Mouse (Mus musculus) hindbrain, postnatal 0 days (tissue): ENCODE measurements around the gene Akt3. TPM values are rescaled to one million over a fixed set of nuclear protein-coding genes. Genes with fewer than 3 reads are reported as not detected.

ENCODE experiments used
- ATAC-seq: fragments of 200-750 bp; cut with Nextera tagmentation; 2 replicates; pipeline ENCODE4 v1.8.0; 2017; ENCODE audit warnings: mild to moderate bottlenecking, moderate TSS enrichment, moderate library complexity
- DNase-seq: peaks from one replicate; pipeline ENCODE4 v3.0.0-alpha.2; 2015; ENCODE audit warnings: low spot score
- H3K27ac ChIP-seq: fragments of 300-500 bp; sonication (generic); 2 replicates; pipeline ENCODE4 v1.5.1; 2014; ENCODE audit warnings: mild to moderate bottlenecking
- H3K27me3 ChIP-seq: fragments of 300-500 bp; sonication (generic); 2 replicates; pipeline ENCODE4 v1.6.1; 2014; ENCODE audit warnings: low read length, mixed read lengths; ENCODE audit not compliant: insufficient read depth
- H3K36me3 ChIP-seq: fragments of 300-500 bp; sonication (generic); 2 replicates; pipeline ENCODE4 v1.6.1; 2014; ENCODE audit warnings: low read length, mixed read lengths; ENCODE audit not compliant: insufficient read depth
- H3K4me1 ChIP-seq: fragments of 300-500 bp; sonication (generic); 2 replicates; pipeline ENCODE4 v1.6.1; 2014; ENCODE audit warnings: antibody characterized with exemption, low read length, mixed read lengths; ENCODE audit not compliant: insufficient read depth
- H3K4me2 ChIP-seq: fragments of 300-500 bp; sonication (generic); 2 replicates; pipeline ENCODE4 v1.6.1; 2014; ENCODE audit warnings: low read depth, mild to moderate bottlenecking, low read length, moderate library complexity, mixed read lengths
- H3K4me3 ChIP-seq: fragments of 300-500 bp; sonication (generic); 2 replicates; pipeline ENCODE4 v1.5.1; 2014; ENCODE audit warnings: low read length
- H3K9ac ChIP-seq: fragments of 300-500 bp; sonication (generic); replicated peaks from 2 replicates; pipeline ENCODE4 v1.6.1; 2014; ENCODE audit warnings: mild to moderate bottlenecking, low read length, moderate library complexity, mixed read lengths
- H3K9me3 ChIP-seq: fragments of 300-500 bp; sonication (generic); 2 replicates; pipeline ENCODE4 v1.6.1; 2016; ENCODE audit warnings: low read length, mixed read lengths
- CTCF ChIP-seq: IDR thresholded peaks from 2 replicates; pipeline ENCODE4 v1.5.1; 2016; ENCODE audit warnings: antibody characterized with exemption, control low read depth, low read depth
- WGBS: fragments of 180-500 bp; shearing (Covaris S2); extraction: QIAGEN DNeasy Blood & Tissue Kit; methylation state at CpG from one replicate; pipeline ENCODE4 v1.1.7; 2014; 5-methylcytosine and 5-hydroxymethylcytosine counted together
- polyA plus RNA-seq: library from polyadenylated mRNA; unstranded; fragments of >200 nt; fragmentation: Nextera tagmentation; extraction: Ambion mirVana; gene quantifications from 2 replicates; pipeline ENCODE4 v1.2.1, GENCODE M21; 2015
- total RNA-seq: library from RNA; depleted of rRNA; stranded (reverse); fragments of >200 nt; gene quantifications from 2 replicates; pipeline ENCODE4 v1.2.3, GENCODE M21; 2014

The Akt3 gene
- total and polyA plus RNA-seq, 2 experiments from 2014 or later = 13.5 to 64.8 TPM

DNA sequence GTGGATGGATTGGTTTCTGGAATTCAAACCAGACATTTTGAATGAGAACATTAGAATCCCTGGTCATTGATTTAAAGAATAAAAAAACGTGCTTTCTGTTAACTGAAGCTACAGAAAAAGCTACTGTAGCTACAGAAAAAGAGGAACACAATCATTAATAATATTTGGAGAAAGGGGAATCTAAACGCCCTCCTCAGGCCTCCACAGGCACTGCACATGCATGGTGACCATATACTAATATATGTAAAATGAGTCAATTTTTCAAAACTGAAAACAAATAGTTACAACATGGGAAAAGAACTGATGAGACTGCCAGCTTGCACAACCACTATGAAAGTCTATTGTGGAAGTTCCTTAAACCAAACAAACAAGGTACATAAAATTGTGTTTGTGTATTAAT is 21.3 kb downstream of the Akt3 start:
- Histone ChIP-seq H3K4me1 (no peaks in the 10 kb centered on the region), H3K9ac (no peak overlapping the region), H3K36me3 (no peaks in the 10 kb centered on the region), H3K27me3 (no peaks in the 10 kb centered on the region), H3K9me3 (no peaks in the 10 kb centered on the region), H3K4me3 (no peak overlapping the region), H3K4me2 (no peak overlapping the region), H3K27ac (no peak overlapping the region)
- DNase-seq = no peak
- TF ChIP-seq CTCF = peak; percentile 12; the same call in 1 of the 2 replicates
- 71% methylated on average over 2 of the region's 2 CpGs for WGBS
- ATAC-seq = no peak

- Histone ChIP-seq H3K9ac (no peak overlapping the region), H3K27me3 (no peaks in the 10 kb centered on the region), H3K27ac (no peak overlapping the region), H3K4me3 (no peak overlapping the region), H3K4me2 (no peak overlapping the region), H3K36me3 (no peaks in the 10 kb centered on the region), H3K9me3 (no peaks in the 10 kb centered on the region), H3K4me1 (no peaks in the 10 kb centered on the region)
- DNase-seq (no peak), ATAC-seq (no peak)
- TF ChIP-seq CTCF = no peak
These were observed 21.8 kb downstream of the Akt3 start for GRCm38 (mm10) chr1:177236249-177236648.

DNA sequence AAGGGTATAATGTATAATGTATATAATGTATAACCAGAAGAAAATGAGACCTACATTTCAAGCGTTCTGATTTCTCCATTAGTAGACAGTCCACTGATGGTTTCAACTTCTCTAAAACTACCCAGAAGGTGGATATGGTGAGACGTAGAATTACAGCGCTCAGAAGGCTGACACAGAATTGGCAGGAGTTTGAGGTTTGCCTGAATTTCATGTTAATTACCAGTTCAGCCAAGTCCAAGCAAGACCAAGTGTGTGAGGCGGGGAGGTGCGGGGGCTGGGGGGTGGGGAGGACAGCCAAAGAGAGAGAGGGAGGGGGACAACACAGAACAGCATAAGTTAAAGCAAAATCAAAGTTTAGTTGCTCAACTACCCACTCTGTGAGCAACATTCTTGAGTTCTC is 23.5 kb downstream of the Akt3 start:
- Histone ChIP-seq H3K36me3 (no peaks in the 10 kb centered on the region), H3K4me3 (no peak overlapping the region), H3K27me3 (no peaks in the 10 kb centered on the region), H3K4me2 (no peak overlapping the region), H3K4me1 (no peaks in the 10 kb centered on the region), H3K9ac (no peak overlapping the region), H3K9me3 (no peaks in the 10 kb centered on the region), H3K27ac (no peak overlapping the region)
- DNase-seq (no peak), ATAC-seq (no peak)
- TF ChIP-seq CTCF = no peak
- 62% methylated on average over 5 of the region's 5 CpGs for WGBS

DNA sequence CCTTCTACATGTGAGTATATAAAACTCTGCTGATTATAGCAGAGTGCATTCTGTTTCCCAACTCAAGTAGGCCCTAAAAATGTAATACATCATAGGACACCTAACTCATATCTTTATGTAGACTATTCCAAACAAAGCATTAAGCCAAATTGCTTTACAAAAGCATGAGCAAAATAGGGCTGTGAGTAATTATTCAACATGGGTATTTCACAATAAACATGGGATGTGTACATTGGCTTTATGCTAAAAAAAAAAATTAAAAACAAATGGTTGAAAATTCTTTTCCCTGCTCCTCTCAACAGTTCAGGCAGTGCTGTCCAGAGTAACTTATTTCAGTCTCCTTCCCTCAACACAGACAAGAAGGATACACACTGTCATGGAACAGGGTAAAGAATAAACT is 26.9 kb downstream of the Akt3 start:
- Histone ChIP-seq H3K9ac (no peak overlapping the region), H3K4me2 (no peak overlapping the region), H3K27me3 (no peaks in the 10 kb centered on the region), H3K4me1 (no peaks in the 10 kb centered on the region), H3K27ac (no peak overlapping the region), H3K36me3 (no peaks in the 10 kb centered on the region), H3K9me3 (no peaks in the 10 kb centered on the region), H3K4me3 (no peak overlapping the region)
- TF ChIP-seq CTCF = no peak
- ATAC-seq = no peak
- no peak for DNase-seq

DNA sequence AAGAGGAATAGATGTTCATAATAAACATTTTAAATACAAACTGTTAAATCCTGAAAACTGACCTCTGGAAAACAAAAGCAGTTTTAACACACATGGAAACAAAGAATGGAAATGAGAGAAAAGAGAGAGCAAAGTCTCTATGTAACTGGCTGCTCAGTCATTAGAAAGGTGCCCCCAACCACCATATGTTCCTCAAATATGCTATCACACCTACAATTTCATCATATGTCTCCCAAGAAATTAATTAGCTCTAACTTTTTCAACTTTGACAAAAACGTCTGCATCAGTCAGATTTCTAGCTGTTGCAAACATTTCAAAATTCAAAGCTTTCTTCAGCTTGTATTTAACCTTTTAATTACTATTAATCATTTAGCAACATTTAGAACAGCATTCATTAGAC is 59.0 kb downstream of the Akt3 start:
- Histone ChIP-seq H3K36me3 (no peaks in the 10 kb centered on the region), H3K9ac (no peak overlapping the region), H3K9me3 (no peaks in the 10 kb centered on the region), H3K27me3 (no peaks in the 10 kb centered on the region), H3K4me3 (no peak overlapping the region), H3K4me2 (no peak overlapping the region), H3K27ac (no peak overlapping the region), H3K4me1 (no peaks in the 10 kb centered on the region)
- ATAC-seq = no peak
- DNase-seq = no peak
- 54% methylated on average over 1 of the region's 1 CpGs for WGBS
- TF ChIP-seq CTCF = no peak

DNA sequence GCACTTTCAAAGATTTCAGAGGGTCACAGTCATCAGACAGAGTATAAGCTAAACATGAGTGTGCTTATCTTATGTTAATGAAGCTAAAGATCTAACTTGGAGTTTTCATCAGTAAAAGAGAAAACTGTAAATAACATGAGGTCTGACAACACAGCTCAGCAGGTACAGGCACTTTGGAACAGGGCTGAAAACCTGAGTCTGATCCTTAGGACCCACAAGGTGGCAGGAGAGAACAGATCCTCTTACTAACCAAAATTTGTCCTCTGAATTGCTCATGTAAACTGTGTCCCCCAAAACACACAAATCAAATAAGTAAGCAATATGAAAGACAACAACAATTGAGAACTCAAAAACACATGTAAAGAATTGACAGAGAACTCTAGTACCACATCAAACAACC is 62.8 kb downstream of the Akt3 start:
- Histone ChIP-seq H3K4me1 (no peaks in the 10 kb centered on the region), H3K9me3 (no peaks in the 10 kb centered on the region), H3K4me2 (no peak overlapping the region), H3K27me3 (no peaks in the 10 kb centered on the region), H3K36me3 (no peaks in the 10 kb centered on the region), H3K27ac (no peak overlapping the region), H3K9ac (no peak overlapping the region), H3K4me3 (no peak overlapping the region)
- ATAC-seq = no peak
- TF ChIP-seq CTCF = peak; percentile 66
- DNase-seq = peak; percentile 59

DNA sequence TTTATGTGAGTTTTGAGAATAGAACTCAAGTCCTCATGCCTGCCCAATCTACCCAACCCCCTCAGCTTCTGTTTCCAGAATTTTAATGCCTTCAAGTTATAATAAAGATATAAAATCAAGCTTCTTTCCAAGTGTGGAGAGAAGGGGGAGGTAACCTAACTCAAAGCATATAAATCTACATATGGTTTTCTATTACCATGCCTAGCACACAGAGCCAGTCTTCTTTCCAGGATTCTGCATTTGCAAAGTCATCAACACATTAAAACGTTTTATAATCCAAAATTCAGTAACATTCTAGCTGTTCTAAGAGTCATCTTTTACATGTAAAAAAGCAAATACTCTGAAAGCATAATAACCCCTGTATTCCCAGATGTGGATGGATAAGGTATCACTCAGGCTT is 63.7 kb downstream of the Akt3 start:
- H3K36me3 ChIP-seq = no peaks in the 10 kb centered on the region
- H3K9me3 ChIP-seq = no peaks in the 10 kb centered on the region
- H3K4me2 ChIP-seq = no peak overlapping the region
- no peak for TF ChIP-seq CTCF
- no peak overlapping the region for H3K9ac ChIP-seq
- no peak overlapping the region for H3K27ac ChIP-seq
- no peaks in the 10 kb centered on the region for H3K4me1 ChIP-seq
- no peak overlapping the region for H3K4me3 ChIP-seq
- no peaks in the 10 kb centered on the region for H3K27me3 ChIP-seq
- no peak for ATAC-seq
- no peak for DNase-seq
- WGBS = 51% methylated on average over 1 of the region's 1 CpGs
